Mouse (Mus musculus) ES-E14 (cell line): Measurements from ENCODE around the gene Rab24.

Source experiments
- CHD2 ChIP-seq: IDR thresholded peaks from 2 replicates; pipeline ENCODE4 v1.6.1; 2014; ENCODE audit warnings: mild to moderate bottlenecking, low read depth, low read length, inconsistent platforms
- HCFC1 ChIP-seq: IDR thresholded peaks from 2 replicates; pipeline ENCODE4 v1.6.1; 2012; ENCODE audit warnings: low read length, inconsistent platforms, borderline replicate concordance; ENCODE audit not compliant: insufficient read depth
- MAFK ChIP-seq: IDR thresholded peaks from 2 replicates; pipeline ENCODE4 v1.6.1; 2014; ENCODE audit warnings: mild to moderate bottlenecking, low read depth, low read length, inconsistent platforms; ENCODE audit not compliant: insufficient read depth
- ZC3H11A ChIP-seq: IDR thresholded peaks from 2 replicates; pipeline ENCODE4 v1.6.1; 2012; ENCODE audit warnings: low read depth, mild to moderate bottlenecking, inconsistent platforms, low read length, borderline replicate concordance
- ZNF384 ChIP-seq: IDR thresholded peaks from 2 replicates; pipeline ENCODE4 v1.6.1; 2012; ENCODE audit warnings: low read depth, low read length, inconsistent platforms

- TF ChIP-seq CHD2 (no peak), ZC3H11A (no peak), HCFC1 (no peak), MAFK (no peak), ZNF384 (no peak)
Measured at GRCm38 (mm10) chr13:55300913-55301312, 20.8 kb downstream of the Rab24 start.
